Mouse (Mus musculus): ENCODE measurements around the gene Rex1bd. TPM values are rescaled to one million over a fixed set of nuclear protein-coding genes. Genes with fewer than 3 reads are reported as not detected.

Gene Rex1bd
- polyA plus RNA-seq, 1 experiment: 206 TPM

GRCm38 (mm10) chr8:70504851-70505250 lies 1.7 kb downstream of the Rex1bd start:
- Histone ChIP-seq H3K27ac (ENCODE audit: insufficient read depth, low read length) (no peak overlapping the region), H3K4me3 (ENCODE audit: insufficient read depth, low read length) (no peak overlapping the region), H3K4me1 (ENCODE audit: control insufficient read depth, insufficient read depth, low read length) (peaks cover 6% of the 10 kb centered on the region)
- no peak for TF ChIP-seq POLR2A (IDR thresholded peaks at IDR 0.05; ENCODE audit: extremely low read depth, insufficient read depth, low read length)
- peak; percentile 77 for TF ChIP-seq CTCF (IDR thresholded peaks at IDR 0.05; ENCODE audit: extremely low read depth, insufficient read depth, low read length)

DNA sequence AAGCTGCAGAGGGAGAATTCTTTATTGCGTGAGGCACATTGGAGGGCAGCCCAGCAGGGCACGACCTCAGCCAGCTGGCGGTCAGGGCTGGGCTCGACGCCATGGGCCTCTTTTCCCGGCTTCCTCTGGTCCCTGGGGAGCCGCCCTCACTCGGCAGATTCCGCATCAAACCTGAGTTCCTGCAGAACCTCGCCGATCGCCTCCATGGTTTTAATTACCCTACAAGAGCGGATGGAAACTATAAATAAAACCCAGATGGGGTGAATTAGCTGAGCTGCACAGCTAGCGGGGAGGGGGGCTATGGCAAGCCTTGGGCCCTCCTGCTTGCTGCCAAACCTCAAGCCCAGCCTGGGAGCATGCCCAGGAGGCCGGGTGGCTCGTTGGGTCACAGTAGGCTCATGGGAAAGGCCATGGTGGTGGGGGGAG lies 2.2 kb downstream of the Rex1bd start:
- Histone ChIP-seq H3K27ac (ENCODE audit: insufficient read depth, low read length) (no peak overlapping the region), H3K4me3 (ENCODE audit: insufficient read depth, low read length) (no peak overlapping the region), H3K4me1 (ENCODE audit: control insufficient read depth, insufficient read depth, low read length) (peaks cover 6% of the 10 kb centered on the region)
- no peak for TF ChIP-seq POLR2A (IDR thresholded peaks at IDR 0.05; ENCODE audit: extremely low read depth, insufficient read depth, low read length)
- TF ChIP-seq CTCF (IDR thresholded peaks at IDR 0.05; ENCODE audit: extremely low read depth, insufficient read depth, low read length): no peak

GRCm38 (mm10) chr8:70503062-70503750 lies 3.3 kb downstream of the Rex1bd start:
- no peaks in the 10 kb centered on the region; the same call in 1 of the 2 replicates for H3K4me1 ChIP-seq (ENCODE audit: control insufficient read depth, insufficient read depth, low read length)
- no peak overlapping the region for H3K27ac ChIP-seq (ENCODE audit: insufficient read depth, low read length)
- H3K4me3 ChIP-seq (ENCODE audit: insufficient read depth, low read length): no peak overlapping the region
- TF ChIP-seq POLR2A (IDR thresholded peaks at IDR 0.05; ENCODE audit: extremely low read depth, insufficient read depth, low read length) (no peak), CTCF (IDR thresholded peaks at IDR 0.05; ENCODE audit: extremely low read depth, insufficient read depth, low read length) (peak; percentile 41; the same call in 1 of the 2 replicates)

GRCm38 (mm10) chr8:70502540-70502939 lies 4.0 kb downstream of the Rex1bd start:
- TF ChIP-seq CTCF (IDR thresholded peaks at IDR 0.05; ENCODE audit: extremely low read depth, insufficient read depth, low read length) (no peak), POLR2A (IDR thresholded peaks at IDR 0.05; ENCODE audit: extremely low read depth, insufficient read depth, low read length) (no peak)

DNA sequence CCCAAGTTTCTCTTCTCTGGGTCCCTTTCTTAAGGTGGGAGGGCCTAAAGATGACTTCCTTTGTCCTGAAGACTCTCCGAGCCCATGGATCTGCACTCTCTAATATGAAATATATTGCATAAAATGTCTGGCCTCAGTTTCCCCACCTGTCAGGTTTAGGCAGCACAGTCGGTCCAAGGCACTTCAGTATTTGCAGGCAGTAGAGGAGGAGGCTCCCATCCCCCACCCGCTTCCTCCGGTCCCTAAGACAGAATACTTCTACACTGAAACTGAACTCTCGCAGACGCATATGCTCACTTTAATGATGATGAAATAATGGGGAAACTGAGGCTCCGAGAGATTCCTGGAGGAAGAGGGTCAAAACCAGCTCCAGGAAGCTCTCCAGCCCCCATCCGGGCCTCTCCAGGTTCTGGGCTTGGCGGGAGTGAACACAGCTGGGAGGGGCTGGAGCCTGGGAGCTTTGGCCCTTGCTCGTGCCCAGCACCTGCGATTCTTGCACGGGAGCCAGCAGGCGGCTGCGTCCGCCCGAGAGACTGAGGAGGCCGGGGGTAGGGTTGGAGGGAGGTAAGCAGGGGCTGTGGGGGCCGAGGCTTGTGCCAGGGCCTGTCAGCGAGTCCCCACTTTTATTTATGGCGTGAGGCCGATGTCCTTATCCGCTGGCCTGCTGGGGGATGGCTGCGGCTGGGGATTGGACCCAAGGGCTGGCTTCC lies 4.6 kb downstream of the Rex1bd start:
- Histone ChIP-seq H3K4me3 (ENCODE audit: insufficient read depth, low read length) (no peak overlapping the region), H3K27ac (ENCODE audit: insufficient read depth, low read length) (no peak overlapping the region), H3K4me1 (ENCODE audit: control insufficient read depth, insufficient read depth, low read length) (no peaks in the 10 kb centered on the region; the same call in 1 of the 2 replicates)
- no peak for TF ChIP-seq POLR2A (IDR thresholded peaks at IDR 0.05; ENCODE audit: extremely low read depth, insufficient read depth, low read length)
- no peak for TF ChIP-seq CTCF (IDR thresholded peaks at IDR 0.05; ENCODE audit: extremely low read depth, insufficient read depth, low read length)

More at GRCm38 (mm10) chr8:70502540-70502939, 4.0 kb downstream of the Rex1bd start:
- Histone ChIP-seq H3K4me3 (ENCODE audit: insufficient read depth, low read length) (no peak overlapping the region), H3K27ac (ENCODE audit: insufficient read depth, low read length) (no peak overlapping the region), H3K4me1 (ENCODE audit: control insufficient read depth, insufficient read depth, low read length) (no peaks in the 10 kb centered on the region; the same call in 1 of the 2 replicates)

DNA sequence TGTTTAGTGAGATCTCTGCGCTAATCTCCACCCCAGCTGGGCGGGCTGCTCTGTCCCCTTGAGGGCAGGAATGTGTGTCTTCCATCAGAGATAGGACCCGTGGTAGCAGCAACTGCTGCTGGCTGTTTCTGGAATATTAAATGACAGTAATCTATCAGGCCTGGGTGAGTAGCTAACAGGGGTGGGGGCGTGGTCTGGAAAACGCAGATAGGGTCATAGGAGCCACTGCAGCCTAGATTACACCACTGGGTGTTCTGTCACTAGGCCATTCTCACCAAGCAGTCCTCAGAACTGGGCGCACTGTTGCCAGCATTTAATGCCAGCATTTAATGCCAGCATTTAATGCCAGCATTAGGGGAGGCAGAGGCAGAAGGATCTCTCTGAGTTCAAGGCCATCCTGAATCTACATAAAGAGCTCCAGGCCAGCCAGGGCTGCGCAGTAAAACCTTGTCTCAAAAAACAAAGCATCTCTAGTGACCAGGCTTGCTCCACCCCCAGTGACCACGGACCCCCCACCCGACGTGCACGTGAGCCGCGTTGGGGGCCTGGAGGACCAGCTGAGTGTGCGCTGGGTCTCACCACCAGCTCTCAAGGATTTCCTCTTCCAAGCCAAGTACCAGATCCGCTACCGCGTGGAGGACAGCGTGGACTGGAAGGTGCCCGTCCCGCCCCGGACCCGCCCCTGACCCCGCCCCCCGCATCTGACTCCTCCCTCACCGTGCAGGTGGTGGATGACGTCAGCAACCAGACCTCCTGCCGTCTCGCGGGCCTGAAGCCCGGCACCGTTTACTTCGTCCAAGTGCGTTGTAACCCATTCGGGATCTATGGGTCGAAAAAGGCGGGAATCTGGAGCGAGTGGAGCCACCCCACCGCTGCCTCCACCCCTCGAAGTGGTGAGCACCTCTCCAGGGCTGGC lies 5.9 kb downstream of the Rex1bd start:
- TF ChIP-seq POLR2A (IDR thresholded peaks at IDR 0.05; ENCODE audit: extremely low read depth, insufficient read depth, low read length) (no peak), CTCF (IDR thresholded peaks at IDR 0.05; ENCODE audit: extremely low read depth, insufficient read depth, low read length) (no peak)
- Histone ChIP-seq H3K4me1 (ENCODE audit: control insufficient read depth, insufficient read depth, low read length) (no peaks in the 10 kb centered on the region; the same call in 1 of the 2 replicates), H3K27ac (ENCODE audit: insufficient read depth, low read length) (no peak overlapping the region), H3K4me3 (ENCODE audit: insufficient read depth, low read length) (no peak overlapping the region)

GRCm38 (mm10) chr8:70495771-70496062 lies 10.8 kb downstream of the Rex1bd start:
- Histone ChIP-seq H3K4me1 (ENCODE audit: control insufficient read depth, insufficient read depth, low read length) (no peaks in the 10 kb centered on the region), H3K4me3 (ENCODE audit: insufficient read depth, low read length) (no peak overlapping the region), H3K27ac (ENCODE audit: insufficient read depth, low read length) (no peak overlapping the region)
- TF ChIP-seq POLR2A (IDR thresholded peaks at IDR 0.05; ENCODE audit: extremely low read depth, insufficient read depth, low read length): no peak
- TF ChIP-seq CTCF (IDR thresholded peaks at IDR 0.05; ENCODE audit: extremely low read depth, insufficient read depth, low read length): no peak

DNA sequence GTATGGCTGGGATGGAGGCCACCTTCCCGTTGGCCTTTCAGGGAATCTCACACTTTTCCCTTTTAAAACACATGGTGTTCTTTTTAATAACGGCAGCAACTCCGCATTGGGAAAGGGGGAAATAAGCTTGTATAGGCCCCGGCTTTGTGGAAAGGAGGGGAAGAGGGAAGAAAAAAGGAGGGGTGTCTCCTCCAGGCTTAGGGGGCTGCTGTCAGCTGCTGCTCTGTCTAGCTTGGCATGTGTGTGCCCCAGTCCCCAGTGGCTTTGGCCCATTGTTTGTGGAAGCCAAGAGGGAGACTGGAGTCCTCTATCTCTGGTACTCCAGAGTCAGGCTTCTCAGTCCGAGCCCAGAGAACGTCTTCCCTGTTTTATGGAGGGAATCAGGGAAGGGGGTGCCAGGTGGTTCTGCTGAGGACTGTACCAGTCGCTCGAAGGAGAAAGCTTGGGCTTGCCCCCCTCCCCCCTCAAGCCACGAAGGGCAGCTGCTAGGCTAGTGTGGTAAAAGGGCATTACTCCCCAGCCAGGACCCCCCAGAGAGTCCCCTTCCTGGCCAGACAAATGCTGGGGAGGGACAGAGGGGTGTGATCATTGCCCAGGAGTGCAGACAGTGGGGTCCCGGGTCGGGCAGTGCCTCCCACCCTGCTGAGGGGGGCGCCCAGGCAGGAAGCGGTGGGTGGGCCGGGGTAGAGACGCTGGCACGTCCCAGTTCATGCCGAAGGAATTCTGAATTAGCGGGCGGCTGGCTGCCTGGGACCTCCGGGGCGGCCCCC lies 11.4 kb downstream of the Rex1bd start:
- no peaks in the 10 kb centered on the region for H3K4me1 ChIP-seq (ENCODE audit: control insufficient read depth, insufficient read depth, low read length)
- H3K27ac ChIP-seq (ENCODE audit: insufficient read depth, low read length): no peak overlapping the region
- no peak overlapping the region for H3K4me3 ChIP-seq (ENCODE audit: insufficient read depth, low read length)
- TF ChIP-seq CTCF (IDR thresholded peaks at IDR 0.05; ENCODE audit: extremely low read depth, insufficient read depth, low read length): no peak
- no peak for TF ChIP-seq POLR2A (IDR thresholded peaks at IDR 0.05; ENCODE audit: extremely low read depth, insufficient read depth, low read length)
